Mouse (Mus musculus): ENCODE measurements around the gene Elof1.

Gene Elof1

GRCm38 (mm10) chr9:22135644-22136390 is 18.8 kb upstream of the Elof1 start, which contains the start of gene Acp5:
Gene Acp5 (minus strand): TSS chr9:22135711.
- DNase-seq: peak; percentile 49

DNA sequence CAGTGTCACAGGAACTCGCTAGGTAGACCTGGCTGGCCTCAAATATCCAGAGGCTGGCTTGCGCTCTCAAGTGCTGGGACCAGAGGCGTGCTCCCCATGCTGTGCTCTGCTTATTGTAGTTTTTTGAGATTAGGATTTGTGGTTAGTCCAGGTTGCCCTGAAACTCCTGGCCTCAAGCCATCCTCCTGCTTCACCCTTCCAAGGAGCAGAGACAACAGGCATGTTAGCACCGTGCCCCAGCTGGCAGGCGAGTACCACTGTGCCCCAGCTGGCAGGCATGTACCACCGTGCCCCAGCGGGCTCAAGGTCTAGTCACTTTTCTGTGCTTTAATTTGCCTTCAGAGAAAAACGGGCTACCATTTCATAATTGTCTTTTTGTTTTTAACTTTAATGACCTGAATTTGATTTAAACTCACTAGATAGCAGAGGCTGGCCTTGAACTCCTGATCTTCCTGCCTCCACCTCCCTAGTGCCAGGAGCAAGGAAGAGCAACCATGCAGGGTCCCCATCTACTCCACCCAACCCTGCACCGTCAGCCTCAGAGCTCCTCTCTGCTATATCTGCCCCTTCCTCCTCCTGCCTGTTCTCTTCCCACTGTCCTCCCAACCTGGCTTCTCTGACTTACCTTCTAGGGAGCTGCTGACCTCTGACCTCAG is 18.1 kb upstream of the Elof1 start:
- peak; percentile 44 for DNase-seq

- DNase-seq: peak; percentile 51
Measured at GRCm38 (mm10) chr9:22134246-22134890, 17.4 kb upstream of the Elof1 start.

DNA sequence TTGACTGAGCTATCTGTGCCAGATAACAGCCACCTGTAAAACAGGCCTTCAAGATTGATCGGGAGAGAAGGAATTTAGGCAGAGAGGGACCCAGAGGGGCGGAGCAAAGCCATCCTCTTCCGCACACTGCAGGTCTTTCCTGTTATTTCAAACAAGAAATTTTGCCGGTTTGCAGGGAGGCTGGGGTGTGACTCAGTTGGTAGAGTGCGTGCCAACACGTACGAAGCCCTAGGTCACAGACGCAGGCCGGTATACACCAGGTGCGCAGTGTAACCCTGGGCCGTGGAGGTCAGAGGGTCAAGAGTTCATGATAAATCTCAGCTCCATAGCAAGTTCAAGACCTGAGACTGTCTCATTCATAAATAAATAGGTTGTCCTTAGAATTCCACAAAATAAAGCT is 15.2 kb upstream of the Elof1 start:
- DNase-seq: peak; percentile 46

GRCm38 (mm10) chr9:22131226-22131981 is 14.4 kb upstream of the Elof1 start:
- peak; percentile 90 for DNase-seq

GRCm38 (mm10) chr9:22125246-22126027 is 8.5 kb upstream of the Elof1 start:
- DNase-seq: no peak

DNA sequence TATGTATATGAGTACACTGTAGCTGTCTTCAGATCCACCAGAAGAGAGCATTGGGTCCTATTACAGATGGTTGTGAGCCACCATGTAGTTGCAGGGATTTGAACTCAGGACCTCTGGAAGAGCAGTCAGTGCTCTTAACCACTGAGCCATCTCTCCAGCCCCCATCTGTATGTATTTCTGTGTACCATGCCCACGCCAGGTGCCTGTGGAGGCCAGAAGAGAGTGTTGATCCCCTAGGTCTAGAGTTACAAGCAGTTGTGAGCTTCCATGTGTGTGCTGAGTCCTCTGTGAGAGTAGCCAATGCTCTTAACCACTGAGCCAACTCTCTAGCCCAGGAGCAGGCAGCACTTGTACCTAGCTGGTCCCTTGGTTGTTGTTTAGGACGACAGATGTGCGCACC is 7.2 kb upstream of the Elof1 start:
- DNase-seq: no peak

DNA sequence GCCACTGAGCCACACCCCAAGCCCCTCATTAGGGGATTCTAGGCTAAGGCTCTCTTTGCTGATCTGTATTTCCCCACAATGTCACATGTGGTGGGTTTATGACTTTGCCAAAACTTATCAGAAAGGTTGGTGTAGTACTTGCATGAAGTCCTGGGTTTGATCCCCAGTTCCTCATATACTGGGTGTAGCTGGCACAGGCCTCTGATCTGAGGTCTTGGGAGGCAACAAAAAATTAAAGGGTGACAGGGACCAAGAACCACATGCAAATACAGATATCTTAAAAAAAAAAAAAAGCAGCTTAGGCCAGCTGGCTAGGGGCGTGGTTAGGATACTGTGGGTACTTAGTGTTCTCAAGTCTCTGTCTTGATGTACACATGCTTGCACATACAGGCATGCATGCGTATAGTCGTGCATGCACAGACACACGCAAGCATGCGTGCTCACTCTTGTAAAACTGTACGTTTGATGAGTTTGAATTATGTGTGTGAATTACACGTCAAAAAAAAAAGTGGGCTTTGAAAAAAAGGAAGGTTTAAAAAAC is 6.2 kb upstream of the Elof1 start:
- no peak for DNase-seq

DNA sequence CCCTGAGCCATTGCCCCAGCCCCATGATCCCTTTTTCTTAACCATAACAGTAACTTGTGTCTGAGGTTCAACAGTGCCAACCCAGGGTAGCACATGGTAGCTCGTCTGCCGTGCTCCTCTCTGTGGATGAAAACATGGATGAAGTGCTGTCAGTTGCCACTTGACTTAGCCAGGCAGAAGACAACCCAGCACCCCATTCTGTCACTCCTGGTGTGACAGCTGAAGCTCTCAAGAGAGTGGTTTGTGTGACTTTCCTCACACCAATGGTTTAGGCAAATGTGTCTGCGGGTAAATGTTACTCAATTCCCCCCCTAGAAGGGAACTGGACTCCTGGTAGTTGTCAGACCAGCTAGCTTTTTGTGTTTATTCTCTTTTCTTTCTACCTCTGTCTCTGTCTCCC is 5.0 kb upstream of the Elof1 start:
- no peak for DNase-seq

DNA sequence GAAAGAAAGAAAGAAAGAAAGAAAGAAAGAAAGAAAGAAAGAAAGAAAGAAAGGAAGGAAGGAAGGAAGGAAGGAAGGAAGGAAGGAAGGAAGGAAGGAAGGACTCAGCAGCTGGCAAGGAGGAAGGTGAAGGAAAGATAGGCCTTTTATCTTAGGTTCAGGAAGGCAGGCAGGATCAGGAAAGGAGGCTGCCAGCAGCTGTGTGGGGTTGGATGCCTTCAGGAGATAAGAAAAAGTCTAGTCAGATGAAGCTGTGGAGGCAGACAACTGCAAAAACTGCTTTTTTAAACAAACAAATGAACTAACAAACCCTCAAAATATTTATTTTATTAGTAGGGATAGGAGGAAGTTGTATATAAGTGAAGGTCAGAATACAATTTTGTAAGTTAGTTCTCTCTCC is 4.6 kb upstream of the Elof1 start:
- DNase-seq: no peak

- no peak for DNase-seq
Measured at GRCm38 (mm10) chr9:22119543-22119942, 2.6 kb upstream of the Elof1 start.

- peak; percentile 79 for DNase-seq
Measured at GRCm38 (mm10) chr9:22117754-22118456, 933 bp upstream of the Elof1 start.

DNA sequence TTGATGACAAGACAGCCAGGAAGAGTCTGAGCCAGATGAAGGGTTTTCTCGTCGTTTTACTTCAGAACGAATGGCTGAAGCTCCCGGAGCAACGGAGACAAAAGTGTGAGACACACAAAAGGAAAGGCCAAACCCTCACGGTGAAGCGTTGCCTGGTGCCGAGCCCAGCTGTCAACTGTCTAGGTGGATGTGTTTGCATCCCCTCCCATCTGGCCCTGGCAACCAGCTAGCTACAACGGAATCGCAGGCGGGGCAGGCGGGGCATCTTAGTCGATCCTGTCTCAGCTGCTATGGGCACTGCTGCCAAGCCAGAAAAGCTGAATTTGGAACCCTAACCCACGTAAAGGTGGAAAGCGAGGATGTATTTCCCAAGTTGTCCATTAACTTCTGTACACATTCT is 886 bp downstream of the Elof1 start:
- DNase-seq: peak; percentile 29

- no peak for DNase-seq
Measured at GRCm38 (mm10) chr9:22115635-22116034, 1.3 kb downstream of the Elof1 start.

- no peak for DNase-seq
Measured at GRCm38 (mm10) chr9:22108194-22108593, 8.8 kb downstream of the Elof1 start.

GRCm38 (mm10) chr9:22099922-22100321 is 17.1 kb downstream of the Elof1 start:
- no peak for DNase-seq

- DNase-seq: no peak
Measured at GRCm38 (mm10) chr9:22098993-22099696, 17.8 kb downstream of the Elof1 start, which contains the start of gene Cnn1. Gene Cnn1 (plus strand): TSS chr9:22099216.

DNA sequence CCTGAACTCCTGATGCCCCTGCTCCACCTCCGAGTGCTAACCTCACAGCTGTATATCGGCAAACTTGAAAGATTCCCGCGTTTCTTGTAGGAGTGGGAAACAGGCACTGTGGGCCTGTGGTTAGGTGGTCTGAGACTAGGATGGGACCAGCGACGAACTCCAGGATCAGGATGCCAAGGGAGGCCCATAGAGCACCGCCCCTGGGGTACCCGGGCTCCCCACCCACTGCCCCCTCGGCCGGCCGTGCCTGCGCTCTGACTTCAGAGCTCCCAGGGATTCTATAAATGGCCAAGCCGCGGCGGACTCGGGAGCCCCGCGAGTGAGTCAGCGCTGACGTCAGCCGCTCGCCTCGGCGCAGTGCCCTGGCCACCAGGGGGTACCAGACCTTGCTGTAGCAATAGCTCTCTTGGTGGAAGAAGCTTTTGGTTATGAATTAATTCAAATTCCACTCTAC is 21.1 kb downstream of the Elof1 start:
- peak; percentile 87 for DNase-seq

GRCm38 (mm10) chr9:22092746-22093145 is 24.2 kb downstream of the Elof1 start:
- DNase-seq: no peak

DNA sequence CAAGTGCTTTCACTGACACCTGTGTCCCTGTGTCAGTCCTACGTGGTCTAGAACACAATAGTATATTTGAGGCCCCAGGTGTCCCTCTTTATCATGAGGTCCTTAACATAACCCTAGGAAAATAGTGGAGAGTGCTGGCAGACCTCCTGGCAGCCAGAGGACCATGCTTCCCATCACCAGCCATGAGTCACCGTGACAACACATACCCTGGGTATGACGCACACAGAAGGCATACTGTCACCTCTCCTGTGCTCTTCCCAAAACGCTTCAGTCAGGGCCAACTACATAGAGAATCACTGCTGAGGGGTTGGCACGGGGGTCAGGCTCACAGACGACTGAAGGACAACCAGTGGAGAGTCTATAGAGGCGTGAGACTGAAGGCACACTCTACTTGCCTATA is 27.0 kb downstream of the Elof1 start:
- DNase-seq: no peak

GRCm38 (mm10) chr9:22089281-22089680 is 27.7 kb downstream of the Elof1 start:
- DNase-seq: no peak

Measured in thymus, postnatal 14 days (tissue).